17 mouse cellular contexts compared by ENCODE assay signal in genomic region chr5:143177541-143178200, GRCm38 (mm10). TPM values are rescaled to one million over a fixed set of nuclear protein-coding genes. Genes with fewer than 3 reads are reported as not detected.
DNase-seq lines count a peak whose midpoint lies in the region; ATAC-seq and TF ChIP-seq lines count a peak whose summit lies in the region.
"Had no signal": no experiment of that assay in that cellular context is flagged by ENCODE, and none has a peak within 500 bp of the region (broad histone marks: within the 10 kb centered on the region; RNA-seq: fewer than 3 reads in every experiment).

No protein-coding gene starts in this region.

- in situ Hi-C loops in ES-E14 (cut with MboI; ENCODE audit: low sequenced_read_pairs in 2 of 2, unreplicated experiment in 2 of 2) = no loop called here

- 0 out of 2 replicates have a peak, but pooled peaks have one; percentile 18 for TF ChIP-seq CTCF in cerebellum, adult 2 months (IDR thresholded peaks at IDR 0.05; ENCODE audit: borderline replicate concordance, insufficient read depth, low read depth, low read length)
- peak; percentile 17; the same call in 1 of the 2 replicates for TF ChIP-seq CTCF in lung, postnatal 0 days (IDR thresholded peaks at IDR 0.05)

- TF ChIP-seq EP300 in lung, postnatal 0 days (IDR thresholded peaks at IDR 0.05) = no peak

- H3K4me2 ChIP-seq in lung, postnatal 0 days (replicated peaks; ENCODE audit: low read depth, low read length) = no peak overlapping the region
- H3K4me2 ChIP-seq in forebrain, embryonic 14.5 days (ENCODE audit: low read length) = no peak overlapping the region
- H3K4me2 ChIP-seq: heart, embryonic 15.5 days; midbrain, embryonic 12.5 days; neural tube, embryonic 13.5 days had no signal

- no peak for TF ChIP-seq POLR2A in cerebellum, adult 2 months (IDR thresholded peaks at IDR 0.05; ENCODE audit: borderline replicate concordance, insufficient read depth, low read length)

- peaks cover 46% of the 10 kb centered on the region; the same call in 1 of the 2 replicates for H3K36me3 ChIP-seq in lung, postnatal 0 days (ENCODE audit: insufficient read depth, low read length)
- H3K36me3 ChIP-seq in ES-E14 (ENCODE audit: control insufficient read depth, insufficient read depth, low read length, poor library complexity, severe bottlenecking) = peaks cover 28% of the 10 kb centered on the region
- peaks cover 57% of the 10 kb centered on the region for H3K36me3 ChIP-seq in forebrain, embryonic 14.5 days (ENCODE audit: control insufficient read depth, insufficient read depth, low read length)

- H3K4me3 ChIP-seq in cerebellum, adult 2 months (replicated peaks; ENCODE audit: insufficient read depth, low read depth, low read length) = no peak overlapping the region
- H3K4me3 ChIP-seq in lung, postnatal 0 days (ENCODE audit: low read depth, low read length) = no peak overlapping the region
- H3K4me3 ChIP-seq in ES-E14 (ENCODE audit: insufficient read depth in 1 of 2, low read depth in 1 of 2, low read length in 2 of 2, poor library complexity in 1 of 2, severe bottlenecking in 1 of 2) = no peak overlapping the region
- no peak overlapping the region for H3K4me3 ChIP-seq in forebrain, embryonic 14.5 days (ENCODE audit: low read depth, low read length)
- H3K4me3 ChIP-seq: heart, embryonic 15.5 days; midbrain, embryonic 12.5 days; neural tube, embryonic 13.5 days had no signal

- H3K27me3 ChIP-seq in cerebellum, adult 2 months (ENCODE audit: control insufficient read depth, insufficient read depth, low read length) = no peaks in the 10 kb centered on the region
- H3K27me3 ChIP-seq in lung, postnatal 0 days (replicated peaks; ENCODE audit: insufficient read depth, low read length) = no peaks in the 10 kb centered on the region
- no peaks in the 10 kb centered on the region for H3K27me3 ChIP-seq in forebrain, embryonic 14.5 days (replicated peaks; ENCODE audit: control insufficient read depth, insufficient read depth, low read length)
- H3K27me3 ChIP-seq: heart, embryonic 15.5 days; midbrain, embryonic 12.5 days; neural tube, embryonic 13.5 days had no signal

- peaks cover 2% of the 10 kb centered on the region for H3K4me1 ChIP-seq in cerebellum, adult 2 months (ENCODE audit: control insufficient read depth, insufficient read depth, low read length)
- peaks cover 10% of the 10 kb centered on the region; the same call in 1 of the 2 replicates for H3K4me1 ChIP-seq in lung, postnatal 0 days (ENCODE audit: insufficient read depth, low read depth, low read length)
- H3K4me1 ChIP-seq in ES-E14 (ENCODE audit: control insufficient read depth in 2 of 2, insufficient read depth in 2 of 2, low read length in 2 of 2, poor library complexity in 1 of 2) = peaks cover 2 to 3% of the 10 kb centered on the region in 2 experiments; a peak in 2 of 4 replicates
- H3K4me1 ChIP-seq in forebrain, embryonic 14.5 days (ENCODE audit: control insufficient read depth, insufficient read depth, low read length) = peaks cover 11% of the 10 kb centered on the region

- H3K9ac ChIP-seq in lung, postnatal 0 days (replicated peaks; ENCODE audit: low read depth) = no peak overlapping the region
- no peak overlapping the region for H3K9ac ChIP-seq in ES-E14 (ENCODE audit: insufficient read depth, low read depth, low read length, poor library complexity, severe bottlenecking)
- no peak overlapping the region for H3K9ac ChIP-seq in forebrain, embryonic 14.5 days (ENCODE audit: low read length)
- H3K9ac ChIP-seq: heart, embryonic 15.5 days; midbrain, embryonic 12.5 days; neural tube, embryonic 13.5 days had no signal

- H3K9me3 ChIP-seq in lung, postnatal 0 days (ENCODE audit: low read length) = no peaks in the 10 kb centered on the region
- no peaks in the 10 kb centered on the region for H3K9me3 ChIP-seq in ES-E14 (ENCODE audit: control insufficient read depth, insufficient read depth, low read depth, low read length)
- H3K9me3 ChIP-seq in forebrain, embryonic 14.5 days (replicated peaks; ENCODE audit: control insufficient read depth, low read length) = no peaks in the 10 kb centered on the region; the same call in 1 of the 2 replicates

- no peak for DNase-seq in cerebellum, adult 2 months
- DNase-seq in cerebellum, adult 8-10 months = no peak
- DNase-seq in lung, postnatal 0 days (ENCODE audit: low spot score) = no peak
- no peak for DNase-seq in lung, postnatal 4 days
- DNase-seq in ES-E14 (ENCODE audit: low read depth, low spot score) = no peak
- DNase-seq in naive thymus-derived CD4-positive, alpha-beta T cell, adult 2 months (ENCODE audit: low read depth) = peak; percentile 25
- no peak for DNase-seq in right cerebral cortex, postnatal 25 days
- DNase-seq in forebrain, embryonic 14.5 days (ENCODE audit: low spot score) = no peak
- DNase-seq: gastrocnemius, postnatal 10 days; lung, adult 2 months; right cerebral cortex, postnatal 4 days had no signal

- ATAC-seq in lung, postnatal 0 days = no peak
- ATAC-seq in forebrain, embryonic 14.5 days = no peak
- ATAC-seq: hindbrain, embryonic 16.5 days had no signal

- H3K27ac ChIP-seq in cerebellum, adult 2 months (ENCODE audit: insufficient read depth, low read length) = no peak overlapping the region
- H3K27ac ChIP-seq in lung, postnatal 0 days (ENCODE audit: low read length) = no peak overlapping the region
- H3K27ac ChIP-seq in ES-E14 (ENCODE audit: insufficient read depth, low read depth, low read length, poor library complexity, severe bottlenecking) = no peak overlapping the region
- no peak overlapping the region for H3K27ac ChIP-seq in forebrain, embryonic 14.5 days (ENCODE audit: low read depth, low read length)
- H3K27ac ChIP-seq: heart, embryonic 15.5 days; midbrain, embryonic 12.5 days; neural tube, embryonic 13.5 days had no signal

- 93% methylated on average over 3 of the region's 3 CpGs for WGBS in cerebellum, adult 2 months
- WGBS in lung, postnatal 0 days = 91% methylated on average over 3 of the region's 3 CpGs
- WGBS in forebrain, embryonic 14.5 days = 89% methylated on average over 3 of the region's 3 CpGs

TF ChIP-seq in ES-E14, 5 proteins besides CTCF, POLR2A, EP300 and RAD21:
- TF ChIP-seq ZC3H11A (IDR thresholded peaks at IDR 0.05; ENCODE audit: borderline replicate concordance, low read depth, low read length) (peak; percentile 19; the same call in 1 of the 2 replicates), ZNF384 (IDR thresholded peaks at IDR 0.05; ENCODE audit: low read depth, low read length) (no peak), CHD2 (IDR thresholded peaks at IDR 0.05; ENCODE audit: low read depth, low read length) (no peak)

RNA-seq across cellular contexts. Expression of gene Rbak, which starts 2.9 kb away (rescaled TPM):
- 13.3 and 13.8 TPM in 2 replicates for polyA plus RNA-seq in cerebellum, adult 2 months (2012; rRNA removed)
- polyA plus RNA-seq in lung, postnatal 0 days (2015; fragmentation: Nextera tagmentation; extraction: Ambion mirVana) = 8.0 and 9.1 TPM in 2 replicates
- total RNA-seq in ES-E14 (2012; rRNA removed) = 11.2 and 11.5 TPM in 2 replicates
- 8.4 and 9.2 TPM in 2 replicates for polyA plus RNA-seq in forebrain, embryonic 14.5 days (2014; fragmentation: Nextera tagmentation; extraction: Ambion mirVana)

RNA-seq across cellular contexts. Expression of gene Spdye4b, which starts 3.1 kb away (rescaled TPM):
- polyA plus RNA-seq in cerebellum, adult 2 months (2012; rRNA removed) = not detected in 2 replicates
- not detected in 2 replicates for polyA plus RNA-seq in lung, postnatal 0 days (2015; fragmentation: Nextera tagmentation; extraction: Ambion mirVana)
- total RNA-seq in ES-E14 (2012; rRNA removed) = 0.45 and 0.48 TPM in 2 replicates
- not detected in 2 replicates for polyA plus RNA-seq in forebrain, embryonic 14.5 days (2014; fragmentation: Nextera tagmentation; extraction: Ambion mirVana)
- total RNA-seq: gastrocnemius, postnatal 10 days; left cerebral cortex, postnatal 14 days had no signal
- polyA plus RNA-seq: heart, embryonic 15.5 days; hindbrain, embryonic 16.5 days; lung, adult 2 months; midbrain, embryonic 12.5 days; neural tube, embryonic 13.5 days had no signal

RNA-seq across cellular contexts. Expression of gene Olfr718-ps1, which starts 30.3 kb away (rescaled TPM):
- polyA plus RNA-seq in cerebellum, adult 2 months (2012; rRNA removed) = not detected in 2 replicates
- not detected in 2 replicates for polyA plus RNA-seq in lung, postnatal 0 days (2015; fragmentation: Nextera tagmentation; extraction: Ambion mirVana)
- total RNA-seq in ES-E14 (2012; rRNA removed) = 0.05 and 0.36 TPM in 2 replicates
- not detected in 2 replicates for polyA plus RNA-seq in forebrain, embryonic 14.5 days (2014; fragmentation: Nextera tagmentation; extraction: Ambion mirVana)
- total RNA-seq: gastrocnemius, postnatal 10 days had no signal
- polyA plus RNA-seq: heart, embryonic 15.5 days; hindbrain, embryonic 16.5 days; lung, adult 2 months; midbrain, embryonic 12.5 days had no signal

RNA-seq across cellular contexts. Expression of gene Spdye4a, which starts 49.0 kb away (rescaled TPM):
- polyA plus RNA-seq in cerebellum, adult 2 months (2012; rRNA removed) = not detected in 2 replicates
- not detected in 2 replicates for polyA plus RNA-seq in lung, postnatal 0 days (2015; fragmentation: Nextera tagmentation; extraction: Ambion mirVana)
- not detected in 2 replicates for total RNA-seq in ES-E14 (2012; rRNA removed)
- polyA plus RNA-seq in forebrain, embryonic 14.5 days (2014; fragmentation: Nextera tagmentation; extraction: Ambion mirVana) = not detected in 2 replicates
- total RNA-seq: gastrocnemius, postnatal 10 days; left cerebral cortex, postnatal 14 days had no signal
- polyA plus RNA-seq: heart, embryonic 15.5 days; hindbrain, embryonic 16.5 days; lung, adult 2 months; midbrain, embryonic 12.5 days; neural tube, embryonic 13.5 days; thymus, postnatal 0 days had no signal

RNA-seq across cellular contexts. Expression of gene Zfp12, which starts 57.3 kb away (rescaled TPM):
- 27.0 and 28.5 TPM in 2 replicates for polyA plus RNA-seq in cerebellum, adult 2 months (2012; rRNA removed)
- polyA plus RNA-seq in lung, postnatal 0 days (2015; fragmentation: Nextera tagmentation; extraction: Ambion mirVana) = 6.7 and 7.5 TPM in 2 replicates
- 8.6 and 9.4 TPM in 2 replicates for total RNA-seq in ES-E14 (2012; rRNA removed)
- polyA plus RNA-seq in forebrain, embryonic 14.5 days (2014; fragmentation: Nextera tagmentation; extraction: Ambion mirVana) = 23.1 and 26.2 TPM in 2 replicates
